Mouse (Mus musculus): ENCODE results near the gene Eef1e1.

DNA sequence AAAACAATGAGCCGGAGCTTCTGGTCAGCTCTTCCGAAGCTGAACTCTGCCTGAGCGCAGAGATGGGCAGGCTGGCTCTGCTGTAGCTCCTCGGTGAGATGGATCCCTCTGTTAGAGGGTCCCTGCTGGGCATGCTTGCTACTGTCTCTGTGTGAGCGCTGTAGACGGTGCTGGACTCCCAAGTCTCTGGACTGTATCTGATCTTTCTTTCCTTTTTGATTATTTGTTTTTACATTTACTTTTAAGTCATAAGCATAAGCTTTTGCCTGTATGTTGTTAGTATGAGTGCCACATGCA, 32.7 kb downstream of the Eef1e1 start:
- TF ChIP-seq CTCF (IDR thresholded peaks at IDR 0.05; ENCODE audit: low read depth, low read length) = no peak
- TF ChIP-seq POLR2A (IDR thresholded peaks at IDR 0.05; ENCODE audit: insufficient read depth, low read length) = no peak
- TF ChIP-seq EP300 (IDR thresholded peaks at IDR 0.05; ENCODE audit: insufficient read depth, low read depth, low read length) = no peak
